Mouse (Mus musculus) stomach, embryonic 16.5 days (tissue): ENCODE data around the gene Doxl2. TPM values are rescaled to one million over a fixed set of nuclear protein-coding genes. Genes with fewer than 3 reads are reported as not detected.

Experiments
- ATAC-seq: fragments of 200-750 bp; cut with Nextera tagmentation; 2 replicates; pipeline ENCODE4 v1.8.0; 2017; ENCODE audit warnings: moderate number of reproducible peaks, moderate TSS enrichment; ENCODE audit not compliant: insufficient read depth, low FRiP score
- H3K27ac ChIP-seq: fragments of 300-500 bp; sonication (generic); 2 replicates; pipeline ENCODE4 v1.5.1; 2014; ENCODE audit warnings: low read length
- H3K27me3 ChIP-seq: fragments of 300-500 bp; sonication (generic); 2 replicates; pipeline ENCODE4 v1.6.1; 2014; ENCODE audit warnings: low read length, control low read depth, mixed read lengths; ENCODE audit not compliant: control insufficient read depth, insufficient read depth
- H3K36me3 ChIP-seq: fragments of 300-500 bp; sonication (generic); 2 replicates; pipeline ENCODE4 v1.6.1; 2014; ENCODE audit warnings: low read length; ENCODE audit not compliant: control insufficient read depth, insufficient read depth
- H3K4me1 ChIP-seq: fragments of 300-500 bp; sonication (generic); 2 replicates; pipeline ENCODE4 v1.6.1; 2014; ENCODE audit warnings: low read length, control low read depth, mixed read lengths; ENCODE audit not compliant: control insufficient read depth, insufficient read depth
- H3K4me2 ChIP-seq: fragments of 300-500 bp; sonication (generic); 2 replicates; pipeline ENCODE4 v1.6.1; 2014; ENCODE audit warnings: low read depth, low read length, mixed read lengths
- H3K4me3 ChIP-seq: fragments of 300-500 bp; sonication (generic); replicated peaks from 2 replicates; pipeline ENCODE4 v1.5.1; 2014; ENCODE audit warnings: mild to moderate bottlenecking, low read length
- H3K9ac ChIP-seq: fragments of 300-500 bp; sonication (generic); 2 replicates; pipeline ENCODE4 v1.6.1; 2014; ENCODE audit warnings: low read length
- H3K9me3 ChIP-seq: fragments of 300-500 bp; sonication (generic); replicated peaks from 2 replicates; pipeline ENCODE4 v1.6.1; 2016; ENCODE audit warnings: low read length, control low read depth; ENCODE audit not compliant: control insufficient read depth
- WGBS: fragments of 180-500 bp; shearing (Covaris S2); extraction: QIAGEN DNeasy Blood & Tissue Kit; methylation state at CpG from one replicate; pipeline ENCODE4 v1.1.7; 2014; 5-methylcytosine and 5-hydroxymethylcytosine counted together
- polyA plus RNA-seq: library from polyadenylated mRNA; unstranded; fragments of >200 nt; fragmentation: Nextera tagmentation; extraction: Ambion mirVana; gene quantifications from 2 replicates; pipeline ENCODE4 v1.2.1, GENCODE M21; 2015

Gene Doxl2
- polyA plus RNA-seq, 1 experiment from 2014 or later, result not detected

DNA sequence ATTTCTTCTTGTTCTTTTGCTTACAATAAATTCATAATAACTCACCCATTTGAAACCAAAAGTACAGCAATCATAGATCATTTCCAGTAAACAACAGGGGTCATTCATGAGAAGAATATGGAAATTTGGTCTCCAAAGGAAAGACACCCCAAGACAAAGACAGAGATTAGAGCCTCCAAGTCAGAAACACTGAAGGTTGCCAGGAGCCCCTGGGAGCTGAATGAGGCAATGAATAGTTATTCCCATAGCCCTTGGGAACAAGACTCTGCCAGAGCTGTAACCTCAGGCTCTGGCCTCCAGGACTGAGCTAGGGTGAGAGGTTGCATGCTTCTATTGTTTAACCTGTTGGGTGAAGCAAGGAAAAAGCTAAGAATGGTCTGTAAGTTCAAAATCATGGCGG lies 44.6 kb downstream of the Doxl2 start:
- WGBS, result 84% methylated on average over 1 of the region's 1 CpGs
- Histone ChIP-seq H3K36me3 (no peaks in the 10 kb centered on the region), H3K9ac (no peak overlapping the region), H3K4me1 (no peaks in the 10 kb centered on the region), H3K9me3 (no peaks in the 10 kb centered on the region), H3K27me3 (no peaks in the 10 kb centered on the region), H3K4me2 (no peak overlapping the region), H3K27ac (no peak overlapping the region), H3K4me3 (no peak overlapping the region)
- no peak for ATAC-seq

DNA sequence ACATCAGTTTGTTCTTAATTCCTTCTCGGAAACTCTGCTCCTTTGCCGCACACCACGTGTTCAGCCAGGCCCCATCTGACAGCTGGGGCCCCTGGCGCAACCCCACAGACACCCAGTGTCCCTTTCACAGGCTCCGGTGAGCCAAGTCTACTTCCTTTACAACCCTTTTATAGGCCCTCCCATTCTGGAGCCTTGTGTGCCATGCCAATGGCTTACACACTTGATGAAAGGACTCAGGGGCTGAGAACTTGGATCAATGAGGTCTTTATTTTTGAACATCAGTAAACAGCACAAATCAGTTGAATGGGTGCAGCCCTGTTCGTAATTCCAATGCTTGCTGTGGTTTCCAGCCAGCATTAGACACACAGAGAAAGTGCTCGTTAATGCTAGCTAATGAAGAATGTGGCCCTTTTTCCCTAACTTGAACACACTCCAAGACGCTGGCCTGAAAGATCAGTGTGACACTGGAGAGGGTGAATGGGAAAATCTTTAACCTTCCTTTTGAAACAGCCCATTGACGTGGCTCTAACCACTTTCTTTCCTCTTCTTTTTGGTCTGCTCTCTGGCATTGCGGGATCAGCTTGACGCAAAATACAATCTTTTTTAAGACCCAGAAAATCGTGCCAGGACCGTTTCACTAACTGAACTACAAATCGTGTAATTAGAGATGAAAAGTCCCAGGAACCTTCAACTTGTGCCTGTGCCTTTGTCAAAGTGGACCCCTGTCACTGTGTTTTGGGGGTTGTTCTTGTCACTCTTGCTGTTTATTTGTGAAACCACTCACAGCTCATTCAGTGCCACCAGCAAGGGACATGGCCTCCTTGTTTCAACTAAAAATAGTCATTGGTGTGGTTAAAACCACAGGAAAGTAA lies 46.6 kb downstream of the Doxl2 start:
- ATAC-seq, result no peak
- WGBS, result 69% methylated on average over 14 of the region's 14 CpGs
- no peak overlapping the region for H3K9ac ChIP-seq
- no peak overlapping the region for H3K4me2 ChIP-seq
- H3K4me1 ChIP-seq, result no peaks in the 10 kb centered on the region
- H3K4me3 ChIP-seq, result no peak overlapping the region
- H3K36me3 ChIP-seq, result no peaks in the 10 kb centered on the region
- H3K27ac ChIP-seq, result no peak overlapping the region
- no peaks in the 10 kb centered on the region for H3K27me3 ChIP-seq
- no peaks in the 10 kb centered on the region for H3K9me3 ChIP-seq

GRCm38 (mm10) chr6:49022384-49022783 lies 47.6 kb downstream of the Doxl2 start:
- no peak overlapping the region for H3K4me3 ChIP-seq
- H3K9ac ChIP-seq, result no peak overlapping the region
- H3K4me2 ChIP-seq, result no peak overlapping the region
- no peaks in the 10 kb centered on the region for H3K36me3 ChIP-seq
- no peak overlapping the region for H3K27ac ChIP-seq
- no peaks in the 10 kb centered on the region for H3K9me3 ChIP-seq
- no peak for ATAC-seq
- no peaks in the 10 kb centered on the region for H3K4me1 ChIP-seq
- 64% methylated on average over 2 of the region's 2 CpGs for WGBS
- H3K27me3 ChIP-seq, result no peaks in the 10 kb centered on the region

GRCm38 (mm10) chr6:49023315-49023714 lies 48.6 kb downstream of the Doxl2 start:
- H3K4me2 ChIP-seq, result no peak overlapping the region
- H3K4me3 ChIP-seq, result no peak overlapping the region
- ATAC-seq, result no peak
- no peaks in the 10 kb centered on the region for H3K27me3 ChIP-seq
- 79% methylated on average over 10 of the region's 10 CpGs for WGBS
- no peaks in the 10 kb centered on the region for H3K4me1 ChIP-seq
- H3K9ac ChIP-seq, result no peak overlapping the region
- H3K36me3 ChIP-seq, result no peaks in the 10 kb centered on the region
- H3K9me3 ChIP-seq, result no peaks in the 10 kb centered on the region
- no peak overlapping the region for H3K27ac ChIP-seq

DNA sequence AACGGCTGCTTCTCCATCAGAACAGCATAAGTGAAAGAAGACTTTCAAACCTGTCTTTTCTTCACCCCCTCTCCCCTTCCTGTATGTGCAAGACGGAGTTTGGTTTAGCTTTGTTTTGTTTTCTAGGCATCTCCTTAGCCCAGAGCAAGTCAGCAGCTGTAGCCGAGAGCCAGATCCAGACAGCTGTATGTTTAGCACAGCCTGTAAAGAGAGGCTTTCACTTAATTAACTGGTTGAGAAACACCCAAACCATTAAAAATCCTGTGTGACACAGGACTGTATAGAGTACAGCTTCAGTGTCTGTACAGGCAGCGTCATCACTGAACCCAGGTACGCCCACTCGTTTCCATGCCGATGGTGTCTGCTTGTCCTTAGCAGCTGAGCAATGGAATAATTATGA lies 50.5 kb downstream of the Doxl2 start:
- H3K36me3 ChIP-seq, result no peaks in the 10 kb centered on the region
- H3K9ac ChIP-seq, result no peak overlapping the region
- WGBS, result 80% methylated on average over 7 of the region's 7 CpGs
- H3K27me3 ChIP-seq, result no peaks in the 10 kb centered on the region
- H3K9me3 ChIP-seq, result no peaks in the 10 kb centered on the region
- no peak for ATAC-seq
- H3K4me2 ChIP-seq, result no peak overlapping the region
- H3K27ac ChIP-seq, result no peak overlapping the region
- no peak overlapping the region for H3K4me3 ChIP-seq
- H3K4me1 ChIP-seq, result no peaks in the 10 kb centered on the region

DNA sequence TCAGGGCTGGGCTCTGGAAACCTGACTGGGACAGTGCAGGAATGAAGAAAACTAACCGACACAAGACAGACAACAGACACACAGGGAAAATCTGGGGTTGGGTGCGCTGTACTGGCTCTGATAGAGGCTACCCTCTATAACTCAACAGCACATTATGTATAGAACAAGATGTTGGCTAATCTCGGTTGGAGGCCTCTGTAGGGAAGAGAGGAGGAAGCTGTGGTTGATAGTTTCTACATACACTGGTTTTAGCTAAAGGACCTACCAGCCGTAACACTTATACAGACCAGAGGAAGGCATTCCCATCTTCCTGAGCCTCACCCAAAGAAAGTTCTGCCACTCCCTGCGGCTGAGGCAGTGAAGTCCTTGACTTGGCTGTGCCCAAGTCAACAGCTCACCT lies 51.7 kb downstream of the Doxl2 start:
- Histone ChIP-seq H3K4me3 (no peak overlapping the region), H3K27ac (no peak overlapping the region), H3K9me3 (no peaks in the 10 kb centered on the region), H3K4me2 (no peak overlapping the region), H3K27me3 (no peaks in the 10 kb centered on the region), H3K4me1 (no peaks in the 10 kb centered on the region), H3K9ac (no peak overlapping the region), H3K36me3 (no peaks in the 10 kb centered on the region)
- 80% methylated on average over 5 of the region's 5 CpGs for WGBS
- no peak for ATAC-seq

DNA sequence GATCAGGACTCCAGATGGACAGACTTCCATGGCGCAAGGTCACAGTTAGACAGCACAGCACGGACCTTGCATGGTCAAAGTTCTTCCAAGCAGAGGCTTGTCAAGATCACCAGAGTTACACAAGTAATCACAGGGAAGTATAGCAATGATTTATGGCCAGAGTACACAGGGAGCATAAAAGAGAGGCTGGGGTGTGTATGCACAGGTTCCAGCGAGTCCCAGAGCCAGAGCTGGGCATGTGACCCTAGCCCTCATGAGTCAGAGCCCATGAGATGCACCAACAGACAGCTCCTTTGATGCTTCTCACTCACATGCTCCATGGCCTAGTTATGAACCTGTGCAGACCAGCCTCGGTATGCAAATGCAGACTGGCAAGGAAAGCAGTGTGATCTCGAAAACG lies 53.3 kb downstream of the Doxl2 start:
- Histone ChIP-seq H3K4me2 (no peak overlapping the region), H3K27ac (peak overlapping the region; percentile 87)

More for the DNA sequence above, 53.3 kb downstream of the Doxl2 start:
- WGBS, result 61% methylated on average over 6 of the region's 6 CpGs
- Histone ChIP-seq H3K27me3 (no peaks in the 10 kb centered on the region), H3K4me3 (no peak overlapping the region), H3K36me3 (no peaks in the 10 kb centered on the region), H3K9me3 (no peaks in the 10 kb centered on the region), H3K4me1 (no peaks in the 10 kb centered on the region), H3K9ac (no peak overlapping the region)
- ATAC-seq, result peak; percentile 93

Other genes with a start within 250 kb of the Doxl2 start
- 15.7 and 19.7 TPM in 2 replicates for gene Gimap1, start 235.9 kb upstream of the Doxl2 start, polyA plus RNA-seq
- gene Gimap5, start 228.8 kb upstream of the Doxl2 start, polyA plus RNA-seq, result 6.9 and 8.1 TPM in 2 replicates
- 0.14 and 0.17 TPM in 2 replicates for gene Gimap3, start 204.1 kb upstream of the Doxl2 start, polyA plus RNA-seq
- gene Tmem176a, start 134.0 kb upstream of the Doxl2 start, polyA plus RNA-seq, result 157 and 176 TPM in 2 replicates
- 302 and 332 TPM in 2 replicates for gene Tmem176b, start 133.5 kb upstream of the Doxl2 start, polyA plus RNA-seq
- gene Aoc1, start 102.1 kb upstream of the Doxl2 start, polyA plus RNA-seq, result 2.5 and 4.6 TPM in 2 replicates
- gene 1600015I10Rik, start 45.1 kb upstream of the Doxl2 start, polyA plus RNA-seq, result not detected in 2 replicates
- not detected in 2 replicates for gene Svs1, start 11.9 kb downstream of the Doxl2 start, polyA plus RNA-seq
- 0.30 and 0.56 TPM in 2 replicates for gene Gpnmb, start 61.6 kb downstream of the Doxl2 start, polyA plus RNA-seq
- gene Malsu1, start 98.8 kb downstream of the Doxl2 start, polyA plus RNA-seq, result 52.6 and 67.5 TPM in 2 replicates
- gene Igf2bp3, start 240.0 kb downstream of the Doxl2 start, polyA plus RNA-seq, result 47.0 and 53.6 TPM in 2 replicates